In the genomic region with DNA sequence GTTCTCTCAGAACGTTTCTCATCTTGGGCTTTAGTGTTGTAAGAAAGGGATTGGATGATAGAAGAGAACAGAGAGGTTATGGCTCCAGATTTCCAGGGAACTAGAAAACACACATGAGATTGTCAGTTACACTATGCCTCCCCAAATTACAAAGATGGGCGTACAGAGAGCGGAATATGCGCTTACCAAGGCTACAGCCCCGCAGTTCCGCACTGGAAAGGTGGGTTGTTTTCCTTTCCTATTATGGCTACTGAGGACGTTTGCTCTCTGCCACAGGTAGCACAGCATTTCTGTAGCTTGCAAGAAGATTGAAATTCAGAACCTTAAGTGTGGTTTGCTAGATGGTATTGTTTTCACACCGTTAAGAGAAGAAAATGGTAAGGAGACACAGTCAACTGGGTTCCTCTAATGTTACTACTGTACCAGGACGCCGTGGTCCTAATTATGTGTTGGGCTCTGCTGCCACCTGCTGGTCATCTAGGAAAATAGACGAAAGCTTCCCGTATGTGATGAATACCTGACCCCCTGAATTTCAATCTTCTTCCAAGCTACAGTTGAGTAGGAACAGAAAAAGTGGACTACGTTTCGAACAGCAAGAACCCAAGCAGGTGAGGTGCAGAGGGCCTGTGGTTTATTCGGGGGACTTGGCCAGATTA, we compare ENCODE assay signal across 9 mouse cellular contexts. TPM values are rescaled to one million over a fixed set of nuclear protein-coding genes. Genes with fewer than 3 reads are reported as not detected.
A peak's percentile ranks its signal among the peaks of the same experiment; 100 is the strongest.
DNase-seq lines count a peak whose midpoint lies in the region; ATAC-seq and TF ChIP-seq lines count a peak whose summit lies in the region.
"Had no signal": no experiment of that assay in that cellular context is flagged by ENCODE, and none has a peak within 500 bp of the region (broad histone marks: within the 10 kb centered on the region; RNA-seq: fewer than 3 reads in every experiment).

No protein-coding gene starts in this region.

- H3K4me2 ChIP-seq in heart, embryonic 14.5 days (ENCODE audit: low read length) = peak overlapping the region; percentile 35; the same call in 1 of the 2 replicates
- H3K4me2 ChIP-seq in lung, embryonic 14.5 days = no peak overlapping the region
- H3K4me2 ChIP-seq: liver, embryonic 15.5 days had no signal

- no peak overlapping the region for H3K4me3 ChIP-seq in heart, embryonic 14.5 days (ENCODE audit: control insufficient read depth in 1 of 2, insufficient read depth in 1 of 2, low read depth in 1 of 2, low read length in 2 of 2)
- no peak overlapping the region for H3K4me3 ChIP-seq in lung, embryonic 14.5 days (ENCODE audit: low read depth, low read length)
- H3K4me3 ChIP-seq: liver, embryonic 15.5 days had no signal

- peak; percentile 85 for TF ChIP-seq CTCF in lung, embryonic 14.5 days (IDR thresholded peaks at IDR 0.05; ENCODE audit: low read depth)

- H3K4me1 ChIP-seq in heart, embryonic 14.5 days (ENCODE audit: control insufficient read depth in 2 of 2, insufficient read depth in 2 of 2, low read length in 2 of 2) = no peaks in the 10 kb centered on the region
- H3K4me1 ChIP-seq in lung, embryonic 14.5 days (ENCODE audit: insufficient read depth) = no peaks in the 10 kb centered on the region
- H3K4me1 ChIP-seq: liver, embryonic 15.5 days had no signal

- no peaks in the 10 kb centered on the region for H3K27me3 ChIP-seq in heart, embryonic 14.5 days (ENCODE audit: control insufficient read depth, insufficient read depth, low read length)
- H3K27me3 ChIP-seq in lung, embryonic 14.5 days (ENCODE audit: insufficient read depth, low read length) = no peaks in the 10 kb centered on the region
- H3K27me3 ChIP-seq: liver, embryonic 15.5 days had no signal

- no peaks in the 10 kb centered on the region for H3K9me3 ChIP-seq in heart, embryonic 14.5 days (ENCODE audit: control insufficient read depth, low read length)
- no peaks in the 10 kb centered on the region for H3K9me3 ChIP-seq in lung, embryonic 14.5 days (ENCODE audit: low read depth, low read length)
- H3K9me3 ChIP-seq: liver, embryonic 15.5 days had no signal

- no peaks in the 10 kb centered on the region for H3K36me3 ChIP-seq in heart, embryonic 14.5 days (ENCODE audit: control insufficient read depth, insufficient read depth, low read length)
- H3K36me3 ChIP-seq in lung, embryonic 14.5 days (ENCODE audit: insufficient read depth) = no peaks in the 10 kb centered on the region
- H3K36me3 ChIP-seq: liver, embryonic 15.5 days had no signal

- 32% methylated on average over 15 of the region's 15 CpGs for WGBS in heart, embryonic 14.5 days
- 33% methylated on average over 15 of the region's 15 CpGs for WGBS in lung, embryonic 14.5 days

- peak; percentile 84 for DNase-seq in ES-CJ7 (ENCODE audit: low read depth, low spot score)
- DNase-seq in adrenal gland, postnatal 10 days = peak; percentile 77
- peak; percentile 77 for DNase-seq in embryo, embryonic 11.5 days (ENCODE audit: low read depth, low spot score)
- DNase-seq in kidney, postnatal 10 days = peak; percentile 82
- peak; percentile 89 for DNase-seq in lung, embryonic 14.5 days
- DNase-seq in retina, adult 2 months (ENCODE audit: low read depth, low spot score) = peak; percentile 71
- DNase-seq in yolk sac, embryonic 10.5 days (ENCODE audit: low spot score) = peak; percentile 38

- no peak for ATAC-seq in heart, embryonic 14.5 days (ENCODE audit: insufficient number of reproducible peaks, insufficient read depth, low FRiP score, low read depth)
- peak; percentile 63 for ATAC-seq in lung, embryonic 14.5 days (ENCODE audit: insufficient read depth)

- no peak overlapping the region for H3K27ac ChIP-seq in heart, embryonic 14.5 days (replicated peaks in 1 of 2; ENCODE audit: control insufficient read depth in 1 of 2, insufficient read depth in 1 of 2, low read depth in 2 of 2, low read length in 2 of 2)
- H3K27ac ChIP-seq in lung, embryonic 14.5 days (ENCODE audit: low read depth) = no peak overlapping the region
- H3K27ac ChIP-seq: liver, embryonic 15.5 days had no signal

- H3K9ac ChIP-seq in heart, embryonic 14.5 days (ENCODE audit: low read length) = no peak overlapping the region
- H3K9ac ChIP-seq in lung, embryonic 14.5 days = no peak overlapping the region
- H3K9ac ChIP-seq: liver, embryonic 15.5 days had no signal

RNA-seq across cellular contexts. Expression of gene Gm12789, which starts 12.0 kb away (rescaled TPM):
- total RNA-seq in adrenal gland, postnatal 10 days (2021) = not detected
- not detected in 2 replicates for polyA plus RNA-seq in heart, embryonic 14.5 days (2014; fragmentation: Nextera tagmentation; extraction: Ambion mirVana)
- not detected in 2 replicates for polyA plus RNA-seq in lung, embryonic 14.5 days (2014; fragmentation: Nextera tagmentation; extraction: Ambion mirVana)
- polyA plus RNA-seq: liver, embryonic 15.5 days had no signal

RNA-seq across cellular contexts. Expression of gene Gm12790, which starts 17.5 kb away (rescaled TPM):
- total RNA-seq in adrenal gland, postnatal 10 days (2021) = not detected
- not detected in 2 replicates for polyA plus RNA-seq in heart, embryonic 14.5 days (2014; fragmentation: Nextera tagmentation; extraction: Ambion mirVana)
- not detected in 2 replicates for polyA plus RNA-seq in lung, embryonic 14.5 days (2014; fragmentation: Nextera tagmentation; extraction: Ambion mirVana)
- polyA plus RNA-seq: liver, embryonic 15.5 days had no signal

RNA-seq across cellular contexts. Expression of gene Gm12794, which starts 58.2 kb away (rescaled TPM):
- not detected for total RNA-seq in adrenal gland, postnatal 10 days (2021)
- not detected in 2 replicates for polyA plus RNA-seq in heart, embryonic 14.5 days (2014; fragmentation: Nextera tagmentation; extraction: Ambion mirVana)
- polyA plus RNA-seq in lung, embryonic 14.5 days (2014; fragmentation: Nextera tagmentation; extraction: Ambion mirVana) = not detected in 2 replicates
- polyA plus RNA-seq: liver, embryonic 15.5 days had no signal

Comparison
In these comparisons a context has a peak if more than half of its experiments do, and no peak if none do; other contexts are left out.
1. DNase-seq: peak in every context shown above with its lines; median percentile 89 in lung, embryonic 14.5 days; 84 in ES-CJ7; 82 in kidney, postnatal 10 days; 77 in adrenal gland, postnatal 10 days; 77 in embryo, embryonic 11.5 days; 71 in retina, adult 2 months; 38 in yolk sac, embryonic 10.5 days.